Mouse (Mus musculus) testis, adult 2 months (tissue): ENCODE measurements around the gene Myadml2. TPM values are rescaled to one million over a fixed set of nuclear protein-coding genes. Genes with fewer than 3 reads are reported as not detected.

Experiments
- H3K27ac ChIP-seq: fragments of 200-500 bp; 2 replicates; pipeline ENCODE4 v1.5.1; 2012; ENCODE audit warnings: low read depth, low read length; ENCODE audit not compliant: control insufficient read depth, insufficient read depth
- H3K27me3 ChIP-seq: fragments of 200-500 bp; 2 replicates; pipeline ENCODE4 v1.6.1; 2012; ENCODE audit warnings: mild to moderate bottlenecking, low read length, moderate library complexity; ENCODE audit not compliant: control insufficient read depth, insufficient read depth
- H3K36me3 ChIP-seq: fragments of 200-500 bp; 2 replicates; pipeline ENCODE4 v1.6.1; 2012; ENCODE audit warnings: mild to moderate bottlenecking, low read length; ENCODE audit not compliant: control insufficient read depth, insufficient read depth
- H3K4me1 ChIP-seq: fragments of 200-500 bp; 2 replicates; pipeline ENCODE4 v1.6.1; 2012; ENCODE audit warnings: low read length; ENCODE audit not compliant: control insufficient read depth, insufficient read depth
- H3K4me3 ChIP-seq: fragments of 200-500 bp; 2 replicates; pipeline ENCODE4 v1.5.1; 2012; ENCODE audit warnings: low read depth, mild to moderate bottlenecking, low read length, moderate library complexity, mixed read lengths; ENCODE audit not compliant: control insufficient read depth
- CTCF ChIP-seq: fragments of 200-500 bp; IDR thresholded peaks from 2 replicates; pipeline ENCODE4 v1.5.1; 2012; ENCODE audit warnings: low read depth, mild to moderate bottlenecking, inconsistent platforms, low read length, moderate library complexity; ENCODE audit not compliant: control insufficient read depth, insufficient read depth, insufficient replicate concordance
- POLR2A ChIP-seq: fragments of 200-500 bp; IDR thresholded peaks from 2 replicates; pipeline ENCODE4 v1.6.1; 2012; ENCODE audit warnings: low read depth, mild to moderate bottlenecking, inconsistent platforms, low read length, moderate library complexity; ENCODE audit not compliant: control insufficient read depth
- polyA plus RNA-seq: library from polyadenylated mRNA; depleted of rRNA; stranded (reverse); fragments of >200 nt; gene quantifications from 2 replicates; pipeline ENCODE4 v1.2.3, GENCODE M21; 2012

Myadml2 gene
- polyA plus RNA-seq, 1 experiment = not detected

GRCm38 (mm10) chr11:120662759-120663158 lies 14.8 kb upstream of the Myadml2 start:
- Histone ChIP-seq H3K27me3 (no peaks in the 10 kb centered on the region; the same call in 1 of the 2 replicates), H3K36me3 (no peaks in the 10 kb centered on the region), H3K27ac (no peak overlapping the region), H3K4me1 (peaks cover 13% of the 10 kb centered on the region), H3K4me3 (no peak overlapping the region)
- no peak for TF ChIP-seq POLR2A
- no peak for TF ChIP-seq CTCF

DNA sequence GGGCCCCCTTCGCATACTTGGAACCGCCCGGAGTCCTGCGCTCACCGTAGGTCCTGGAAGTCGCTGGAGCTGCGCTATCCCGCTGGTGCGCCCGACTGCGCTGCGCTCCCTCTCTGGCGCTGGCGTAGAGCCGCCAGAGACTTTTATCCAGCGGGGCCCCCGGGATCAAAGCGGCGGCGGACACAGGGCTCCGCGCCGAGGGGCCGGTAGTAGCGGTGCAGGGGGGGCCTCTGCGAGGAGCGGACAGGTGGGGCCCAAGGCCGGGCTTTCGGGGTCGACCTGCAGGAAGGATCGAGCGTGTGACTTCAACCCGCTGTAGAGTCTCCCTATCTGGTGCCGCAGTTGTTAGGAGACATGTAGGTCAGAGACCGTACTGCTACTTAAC lies 13.1 kb upstream of the Myadml2 start, which contains the start of gene Notum:
Notum (minus strand) TSS at position 100 of the 385 bp plus-strand sequence.
- Histone ChIP-seq H3K27ac (no peak within 1 kb of the TSS), H3K4me1 (peaks cover 13% of the 10 kb centered on the region), H3K4me3 (peak within 1 kb of the TSS; percentile 19), H3K36me3 (no peaks in the 10 kb centered on the region), H3K27me3 (no peaks in the 10 kb centered on the region; the same call in 1 of the 2 replicates)
- TF ChIP-seq POLR2A (no peak), CTCF (no peak)

DNA sequence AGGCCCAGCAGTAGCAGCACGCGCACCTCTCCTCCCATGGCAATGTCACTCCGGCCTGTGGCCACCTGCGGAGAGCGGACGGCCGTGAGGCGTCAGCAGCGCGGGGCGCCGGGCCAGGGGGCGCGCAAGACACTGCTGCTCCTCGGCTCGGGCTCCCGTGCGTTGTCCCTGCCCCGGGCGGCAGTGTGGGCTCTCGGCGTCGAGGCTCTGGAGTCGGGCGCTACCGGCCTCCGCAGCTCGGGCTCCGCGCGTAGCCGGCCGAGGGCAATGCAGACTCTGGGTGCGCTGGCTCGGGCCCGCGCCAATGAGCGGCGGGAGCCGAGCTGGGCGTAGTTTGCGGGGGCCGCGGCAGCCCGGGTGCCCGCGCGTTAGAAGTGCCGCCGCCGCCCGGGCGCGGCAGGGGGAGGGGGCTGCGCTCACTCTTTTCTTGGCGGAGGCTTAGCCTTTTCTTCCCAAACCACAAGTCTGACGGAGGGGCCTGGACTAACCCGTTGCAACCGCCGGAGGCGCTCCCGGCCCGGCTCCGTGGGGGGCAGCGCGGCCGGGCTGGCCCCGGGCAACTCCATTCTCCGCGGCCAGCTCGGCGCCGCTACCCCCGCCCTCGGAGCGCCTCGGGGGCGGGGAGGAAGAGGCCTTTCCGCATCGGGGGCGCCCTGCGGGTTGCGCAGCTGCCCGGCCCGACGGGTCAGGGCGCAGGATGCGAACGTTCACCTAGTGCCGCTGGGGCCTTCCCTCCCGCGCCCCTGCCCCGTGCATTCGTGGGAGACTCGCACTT lies 12.5 kb upstream of the Myadml2 start:
- H3K27me3 ChIP-seq = no peaks in the 10 kb centered on the region; the same call in 1 of the 2 replicates
- TF ChIP-seq POLR2A (no peak), CTCF (no peak)
- H3K4me3 ChIP-seq = peak overlapping the region; percentile 19
- no peak overlapping the region for H3K27ac ChIP-seq
- peaks cover 13% of the 10 kb centered on the region for H3K4me1 ChIP-seq
- no peaks in the 10 kb centered on the region for H3K36me3 ChIP-seq

DNA sequence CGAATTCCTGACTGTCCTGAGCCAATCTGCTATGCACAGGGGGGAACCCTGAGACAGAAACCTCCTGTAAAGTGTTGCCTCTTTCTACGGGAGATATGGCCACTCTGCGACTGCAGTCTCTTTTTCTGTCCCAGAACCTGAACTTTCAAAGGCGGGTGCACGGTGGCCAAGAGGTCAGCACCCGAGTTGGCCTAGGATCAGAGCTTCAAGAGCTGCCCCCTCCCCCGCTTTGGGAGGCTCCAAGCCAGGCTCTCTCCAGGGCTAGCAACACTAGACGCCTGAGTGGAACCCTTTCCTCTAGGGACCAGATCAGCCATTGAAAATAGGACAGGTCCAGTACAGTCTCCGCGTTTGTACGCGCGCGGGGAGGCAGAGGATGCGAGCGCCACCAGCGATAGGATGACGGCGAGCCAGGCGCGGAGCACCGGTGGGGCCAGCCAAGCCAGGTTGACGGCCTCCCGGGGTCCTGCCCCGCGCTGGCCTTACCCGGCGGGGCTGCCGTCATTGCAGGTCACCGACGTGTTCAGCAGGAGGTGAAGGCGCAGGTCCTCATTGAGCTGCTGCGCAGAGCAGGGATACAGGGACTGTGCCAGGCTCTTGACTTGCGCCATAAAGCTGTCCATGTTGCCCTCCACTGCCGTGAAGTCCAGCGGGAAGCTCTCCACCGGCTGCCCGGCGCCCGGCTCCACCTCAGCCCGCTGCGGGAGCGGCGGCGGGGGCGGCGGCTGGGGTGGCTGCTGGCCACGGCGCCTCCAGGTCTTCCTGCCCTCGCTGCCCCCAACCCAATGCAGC lies 11.7 kb upstream of the Myadml2 start:
- TF ChIP-seq POLR2A (no peak), CTCF (no peak)
- H3K4me1 ChIP-seq = peaks cover 13% of the 10 kb centered on the region
- H3K36me3 ChIP-seq = no peaks in the 10 kb centered on the region
- no peak overlapping the region for H3K27ac ChIP-seq
- H3K27me3 ChIP-seq = no peaks in the 10 kb centered on the region; the same call in 1 of the 2 replicates
- peak overlapping the region; percentile 19; the same call in 1 of the 2 replicates for H3K4me3 ChIP-seq

DNA sequence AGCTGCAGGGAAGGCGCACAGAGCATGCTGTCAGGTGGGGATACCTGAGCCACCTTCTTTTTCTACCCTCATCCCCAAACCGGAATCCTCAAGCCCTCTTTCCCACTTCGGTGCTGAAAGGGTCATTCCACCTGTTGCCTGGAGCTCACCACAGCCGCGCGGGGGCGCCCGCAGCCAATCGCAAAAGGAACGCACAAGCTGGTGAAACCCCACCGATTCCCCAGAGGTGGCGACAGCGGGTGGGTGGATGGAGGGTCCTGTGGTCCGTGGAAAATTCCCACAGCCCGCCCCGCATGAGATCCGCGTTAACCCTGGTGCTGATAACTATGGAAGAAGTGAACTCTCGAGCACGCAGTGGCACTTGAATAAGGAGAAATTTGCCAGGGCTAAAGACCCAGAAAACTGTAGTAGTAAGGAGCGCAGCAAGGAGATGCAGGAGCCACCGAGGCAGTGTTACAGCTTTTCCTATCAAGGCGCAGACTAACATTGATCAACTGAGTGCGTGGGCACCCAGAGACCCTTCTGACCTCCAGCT lies 11.0 kb upstream of the Myadml2 start:
- Histone ChIP-seq H3K4me3 (no peak overlapping the region), H3K36me3 (no peaks in the 10 kb centered on the region)
- no peak for TF ChIP-seq POLR2A
- peak; percentile 25; the same call in 1 of the 2 replicates for TF ChIP-seq CTCF

DNA sequence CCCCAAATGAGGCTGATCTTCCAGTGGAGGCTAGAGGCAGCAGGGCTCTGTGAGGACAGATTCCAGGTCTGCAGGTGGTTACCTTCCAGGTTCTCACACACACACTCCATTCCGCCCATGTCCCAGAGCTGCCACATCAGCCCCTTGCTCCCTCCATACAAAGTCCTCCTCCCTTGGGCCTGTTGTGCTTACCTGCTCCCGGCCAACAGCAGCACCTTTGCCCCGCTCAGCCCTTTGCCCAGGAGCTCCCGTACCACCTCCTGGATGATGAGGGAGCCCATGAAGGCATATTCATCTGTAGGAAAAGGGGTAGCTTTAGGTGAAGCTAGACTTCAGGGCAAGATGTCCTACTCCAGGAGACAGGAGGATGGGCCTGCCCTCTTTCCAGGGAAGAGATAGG lies 9.3 kb upstream of the Myadml2 start:
- TF ChIP-seq CTCF (no peak), POLR2A (no peak)
- no peaks in the 10 kb centered on the region; the same call in 1 of the 2 replicates for H3K27me3 ChIP-seq

More for the DNA sequence above, 11.0 kb upstream of the Myadml2 start:
- peaks cover 13% of the 10 kb centered on the region for H3K4me1 ChIP-seq
- no peaks in the 10 kb centered on the region; the same call in 1 of the 2 replicates for H3K27me3 ChIP-seq
- no peak overlapping the region for H3K27ac ChIP-seq

GRCm38 (mm10) chr11:120654741-120655140 lies 6.8 kb upstream of the Myadml2 start:
- H3K36me3 ChIP-seq = no peaks in the 10 kb centered on the region
- no peaks in the 10 kb centered on the region for H3K27me3 ChIP-seq
- H3K27ac ChIP-seq = no peak overlapping the region
- peaks cover 6% of the 10 kb centered on the region for H3K4me1 ChIP-seq
- no peak overlapping the region for H3K4me3 ChIP-seq
- TF ChIP-seq POLR2A (no peak), CTCF (no peak)

More for the DNA sequence above, 9.3 kb upstream of the Myadml2 start:
- H3K36me3 ChIP-seq = no peaks in the 10 kb centered on the region
- H3K27ac ChIP-seq = no peak overlapping the region
- no peak overlapping the region for H3K4me3 ChIP-seq
- peaks cover 13% of the 10 kb centered on the region for H3K4me1 ChIP-seq
